Mouse (Mus musculus) midbrain, embryonic 10.5 days (tissue): Measurements from ENCODE around the gene Spata3. TPM values are rescaled to one million over a fixed set of nuclear protein-coding genes. Genes with fewer than 3 reads are reported as not detected.

Source experiments
- DNase-seq: peaks from one replicate; pipeline ENCODE4 v3.0.0-alpha.2; 2017; ENCODE audit warnings: low spot score
- H3K27ac ChIP-seq: fragments of 300-500 bp; sonication (generic); replicated peaks from 2 replicates; pipeline ENCODE4 v1.5.1; 2016; ENCODE audit warnings: mild to moderate bottlenecking
- H3K27me3 ChIP-seq: fragments of 300-500 bp; sonication (generic); 2 replicates; pipeline ENCODE4 v1.6.1; 2016; ENCODE audit warnings: low read depth, mild to moderate bottlenecking; ENCODE audit not compliant: poor library complexity, severe bottlenecking
- H3K36me3 ChIP-seq: fragments of 300-500 bp; sonication (generic); 2 replicates; pipeline ENCODE4 v1.6.1; 2016; ENCODE audit warnings: mild to moderate bottlenecking, moderate library complexity
- H3K4me1 ChIP-seq: fragments of 300-500 bp; sonication (generic); 2 replicates; pipeline ENCODE4 v1.6.1; 2016
- H3K4me3 ChIP-seq: fragments of 300-500 bp; sonication (generic); 2 replicates; pipeline ENCODE4 v1.5.1; 2016; ENCODE audit warnings: mild to moderate bottlenecking, moderate library complexity
- H3K9me3 ChIP-seq: fragments of 300-500 bp; sonication (generic); replicated peaks from 2 replicates; pipeline ENCODE4 v1.6.1; 2016; ENCODE audit warnings: mild to moderate bottlenecking
- WGBS: fragments of 180-500 bp; shearing (Covaris S2); methylation state at CpG from one replicate; pipeline ENCODE4 v1.1.7; 2016; 5-methylcytosine and 5-hydroxymethylcytosine counted together
- polyA plus RNA-seq: library from polyadenylated mRNA; unstranded; fragments of >200 nt; fragmentation: Nextera tagmentation; extraction: Ambion mirVana; gene quantifications from 2 replicates; pipeline ENCODE4 v1.2.1, GENCODE M21; 2016

Gene Spata3
- polyA plus RNA-seq, 1 experiment from 2014 or later = not detected

- 97% methylated on average over 2 of the region's 2 CpGs for WGBS
- Histone ChIP-seq H3K4me1 (no peaks in the 10 kb centered on the region), H3K27ac (no peak overlapping the region), H3K4me3 (no peak overlapping the region), H3K27me3 (no peaks in the 10 kb centered on the region), H3K36me3 (peaks cover 95% of the 10 kb centered on the region), H3K9me3 (no peaks in the 10 kb centered on the region; the same call in 1 of the 2 replicates)
- no peak for DNase-seq
Measured at GRCm38 (mm10) chr1:86076565-86076964, 59.9 kb downstream of the Spata3 start.

Other genes starting within 250 kb of the Spata3 start
- 1.1 and 1.2 TPM in 2 replicates for gene A630001G21Rik, start 238.2 kb upstream of the Spata3 start, polyA plus RNA-seq
- gene Cab39, start 223.4 kb upstream of the Spata3 start, polyA plus RNA-seq = 35.5 and 40.6 TPM in 2 replicates
- 121 and 137 TPM in 2 replicates for gene Itm2c, start 122.5 kb upstream of the Spata3 start, polyA plus RNA-seq
- gene 4933407L21Rik, start 88.3 kb upstream of the Spata3 start, polyA plus RNA-seq = 0.20 and 1.0 TPM in 2 replicates
- gene Gpr55, start 55.8 kb upstream of the Spata3 start, polyA plus RNA-seq = not detected in 2 replicates
- 0.14 TPM in 1 of 2 replicates, not detected in the other for gene 2810459M11Rik, start 29.0 kb downstream of the Spata3 start, polyA plus RNA-seq
- 239 and 242 TPM in 2 replicates for gene Psmd1, start 47.6 kb downstream of the Spata3 start, polyA plus RNA-seq
- 0.26 and 0.40 TPM in 2 replicates for gene Htr2b, start 95.2 kb downstream of the Spata3 start, polyA plus RNA-seq
- gene Gm21972, start 116.8 kb downstream of the Spata3 start, polyA plus RNA-seq = 0.22 and 0.27 TPM in 2 replicates
- gene Armc9, start 138.0 kb downstream of the Spata3 start, polyA plus RNA-seq = 41.3 and 41.6 TPM in 2 replicates